Mouse (Mus musculus): ENCODE measurements at regions not wholly inside any gene's neighbourhood (a gene's known extent, or its start where the extent isn't known, plus 50 kb on each side); places are given as distances from the start of the nearest gene placed in this dataset.

- DNase-seq = no peak
Measured at GRCm38 (mm10) chrX:106985684-106986083, 65.3 kb downstream of the Lpar4 start.

GRCm38 (mm10) chrX:106986794-106987193 is 66.4 kb downstream of the Lpar4 start:
- DNase-seq = no peak

GRCm38 (mm10) chrX:106987779-106988178 is 67.4 kb downstream of the Lpar4 start:
- DNase-seq = no peak

- DNase-seq = no peak
Measured at GRCm38 (mm10) chrX:107004496-107004895, 83.8 kb upstream of the P2ry10 start.

DNA sequence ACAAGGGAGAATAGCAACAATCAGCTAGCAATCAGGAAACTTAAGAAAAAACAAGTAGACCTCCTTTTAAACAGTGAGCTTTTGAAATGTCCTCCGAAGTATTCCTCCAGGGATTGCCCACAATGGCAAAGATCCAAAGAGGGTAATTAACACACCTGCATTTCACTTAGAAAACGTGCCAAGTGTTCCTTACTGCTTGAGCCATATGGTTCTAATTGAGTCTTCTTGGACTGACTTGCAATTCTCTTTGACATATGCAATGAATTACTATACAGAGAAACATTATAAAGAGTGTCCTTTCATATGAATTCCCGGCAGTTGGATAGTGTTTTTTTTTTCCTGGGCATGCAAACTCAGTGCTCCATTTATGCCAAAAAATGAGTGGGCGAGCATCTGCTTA is 79.3 kb upstream of the P2ry10 start:
- DNase-seq = no peak

DNA sequence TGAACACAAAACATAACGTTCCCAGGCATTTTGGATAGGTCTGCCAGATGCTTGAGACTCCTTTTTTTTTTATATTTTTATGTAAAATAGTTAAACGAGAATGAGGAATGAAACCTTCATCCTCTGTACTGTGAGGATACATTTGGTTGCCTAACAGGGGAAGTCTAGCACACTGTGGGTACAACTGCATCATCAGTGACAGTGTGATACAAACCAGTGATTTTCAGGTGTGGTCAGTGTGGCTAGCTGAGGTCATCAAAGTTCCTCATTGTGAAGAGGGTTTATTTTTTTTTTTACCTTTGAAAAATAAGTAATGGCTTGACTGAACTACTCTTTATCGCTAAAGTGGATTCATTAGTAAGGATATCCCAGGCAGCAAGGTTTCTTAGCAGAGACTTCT is 75.7 kb upstream of the P2ry10 start:
- no peak for DNase-seq

DNA sequence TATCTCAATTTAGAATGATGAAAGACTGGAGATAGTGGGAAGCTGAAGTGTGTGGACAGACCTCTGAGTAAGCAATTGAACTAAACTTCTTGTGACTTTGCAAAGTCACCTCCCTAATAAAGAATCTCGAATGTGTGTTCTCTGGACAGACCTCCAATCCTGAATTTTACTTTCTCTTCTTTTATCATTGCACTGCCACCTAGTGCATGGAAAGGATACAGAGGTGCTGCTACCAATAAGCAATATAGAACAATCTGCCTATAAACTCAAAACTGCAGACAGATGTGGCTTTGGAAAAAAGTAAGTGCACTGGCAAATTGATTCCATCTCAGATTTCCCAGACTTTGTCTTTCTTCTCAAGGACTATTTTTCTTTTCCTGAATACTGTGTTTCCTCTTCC is 73.0 kb upstream of the P2ry10 start:
- no peak for DNase-seq

- DNase-seq = peak; percentile 6
Measured at GRCm38 (mm10) chrX:107031726-107032125, 56.6 kb upstream of the P2ry10 start.

DNA sequence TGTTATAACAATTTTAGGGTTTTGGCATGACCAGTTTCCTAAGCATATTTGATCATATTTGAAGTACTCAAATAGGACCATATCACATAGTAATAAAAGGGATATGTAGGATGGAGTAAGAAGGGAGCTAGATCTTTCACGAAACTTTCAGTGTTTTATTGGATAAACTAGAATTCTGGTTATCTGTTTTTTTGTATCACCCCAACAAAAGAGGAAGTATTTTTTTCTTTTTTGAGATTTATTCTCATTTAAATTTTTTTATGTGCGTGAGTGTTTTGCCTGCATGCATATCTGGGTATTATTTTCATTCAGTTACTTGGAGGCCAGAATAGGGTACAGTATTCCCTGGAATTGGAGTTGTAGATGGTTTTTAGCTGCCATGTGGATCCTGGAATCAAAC is 50.3 kb upstream of the P2ry10 start:
- no peak for DNase-seq
